Mouse (Mus musculus) stomach, postnatal 0 days (tissue): Measurements from ENCODE around the gene Gm10770.
"Not testable (repeated sequence)": the region's sequence is repeated elsewhere in the genome, so short reads cannot be mapped to it uniquely, and the experiment has no call there.

ENCODE experiments used
- CTCF ChIP-seq: IDR thresholded peaks from 2 replicates; pipeline ENCODE4 v1.5.1; 2016; ENCODE audit warnings: antibody characterized with exemption, low read depth, mild to moderate bottlenecking, moderate library complexity
- EP300 ChIP-seq: optimal IDR thresholded peaks from 2 replicates; pipeline ENCODE3; 2016; ENCODE audit warnings: antibody characterized with exemption

GRCm38 (mm10) chr2:150223263-150223662 lies 43.8 kb upstream of the Gm10770 start:
- TF ChIP-seq CTCF, EP300: not testable (repeated sequence)
